Comparison of ENCODE assay signal across 31 mouse cellular contexts in genomic region chr7:115474115-115474514, GRCm38 (mm10).
A peak's percentile ranks its signal among the peaks of the same experiment; 100 is the strongest.
DNase-seq lines count a peak whose midpoint lies in the region; ATAC-seq and TF ChIP-seq lines count a peak whose summit lies in the region.
"Had no signal": no experiment of that assay in that cellular context is flagged by ENCODE, and none has a peak within 500 bp of the region (broad histone marks: within the 10 kb centered on the region; RNA-seq: fewer than 3 reads in every experiment).

No protein-coding gene starts in this region.

- H3K36me3 ChIP-seq in heart, adult 2 months (ENCODE audit: control insufficient read depth, insufficient read depth, low read length) = peaks cover 4% of the 10 kb centered on the region; the same call in 1 of the 2 replicates
- peaks cover 3% of the 10 kb centered on the region; the same call in 1 of the 2 replicates for H3K36me3 ChIP-seq in heart, embryonic 12.5 days
- H3K36me3 ChIP-seq: embryonic facial prominence, embryonic 10.5 days; embryonic facial prominence, embryonic 15.5 days had no signal

- TF ChIP-seq EP300 in heart, adult 2 months (IDR thresholded peaks at IDR 0.05; ENCODE audit: insufficient read depth, low read depth, low read length) = no peak

- peak overlapping the region; percentile 79 for H3K27ac ChIP-seq in heart, adult 2 months
- no peak overlapping the region for H3K27ac ChIP-seq in heart, embryonic 12.5 days (ENCODE audit: poor library complexity, severe bottlenecking)
- H3K27ac ChIP-seq: embryonic facial prominence, embryonic 10.5 days; forebrain, embryonic 13.5 days; hindbrain, embryonic 14.5 days; liver, embryonic 14.5 days had no signal

- H3K4me3 ChIP-seq in heart, adult 2 months = no peak overlapping the region
- no peak overlapping the region for H3K4me3 ChIP-seq in heart, embryonic 12.5 days
- H3K4me3 ChIP-seq: embryonic facial prominence, embryonic 10.5 days; embryonic facial prominence, embryonic 15.5 days; forebrain, embryonic 13.5 days had no signal

- WGBS in heart, adult 2 months = 79% methylated on average over 9 of the region's 9 CpGs
- 80% methylated on average over 9 of the region's 9 CpGs for WGBS in heart, embryonic 12.5 days

- H3K9ac ChIP-seq in heart, adult 2 months (ENCODE audit: low read depth, low read length) = no peak overlapping the region
- no peak overlapping the region for H3K9ac ChIP-seq in heart, embryonic 12.5 days
- H3K9ac ChIP-seq: embryonic facial prominence, embryonic 15.5 days; forebrain, embryonic 13.5 days; hindbrain, embryonic 14.5 days; liver, embryonic 14.5 days; lung, embryonic 14.5 days had no signal

- no peak overlapping the region for H3K4me2 ChIP-seq in heart, embryonic 12.5 days
- H3K4me2 ChIP-seq: embryonic facial prominence, embryonic 15.5 days; forebrain, embryonic 13.5 days; heart, embryonic 11.5 days; hindbrain, embryonic 14.5 days; lung, embryonic 14.5 days had no signal

- TF ChIP-seq POLR2A in heart, adult 2 months (IDR thresholded peaks at IDR 0.05; ENCODE audit: insufficient read depth, low read depth, low read length) = no peak

- peaks cover 5% of the 10 kb centered on the region; the same call in 1 of the 2 replicates for H3K4me1 ChIP-seq in heart, adult 2 months (ENCODE audit: control insufficient read depth, insufficient read depth, low read length)
- peaks cover 49% of the 10 kb centered on the region for H3K4me1 ChIP-seq in heart, embryonic 12.5 days (replicated peaks)

- no peaks in the 10 kb centered on the region for H3K9me3 ChIP-seq in heart, embryonic 12.5 days (replicated peaks)
- H3K9me3 ChIP-seq: embryonic facial prominence, embryonic 10.5 days; embryonic facial prominence, embryonic 15.5 days; forebrain, embryonic 13.5 days had no signal

- no peak for ATAC-seq in heart, embryonic 12.5 days (ENCODE audit: insufficient number of reproducible peaks, low FRiP score)
- ATAC-seq: activated CD4-positive, CD25-positive, alpha-beta regulatory T cell, adult 4 months; forebrain, embryonic 13.5 days; intestine, postnatal 0 days had no signal

- intact Hi-C loops in heart, adult 2 months (cut with DNase I) = loop anchor here (5.0 kb wide), 1 partner anchor 558 kb away; no protein-coding TSS in a partner anchor

- TF ChIP-seq CTCF in heart, adult 2 months (IDR thresholded peaks at IDR 0.05) = no peak

- no peaks in the 10 kb centered on the region for H3K27me3 ChIP-seq in heart, adult 2 months (ENCODE audit: control insufficient read depth, insufficient read depth, low read length)
- no peaks in the 10 kb centered on the region for H3K27me3 ChIP-seq in heart, embryonic 12.5 days (replicated peaks)
- H3K27me3 ChIP-seq: forebrain, embryonic 13.5 days had no signal

- DNase-seq in heart, adult 2 months = no peak
- peak; percentile 11 for DNase-seq in right cerebral cortex, adult 18-20 months
- no peak for DNase-seq in right cerebral cortex, postnatal 14 days
- peak; percentile 14 for DNase-seq in urinary bladder, postnatal 25 days (ENCODE audit: low spot score)
- DNase-seq in urinary bladder, postnatal 10 days (ENCODE audit: low spot score) = no peak
- DNase-seq in telencephalon, adult 2 months (ENCODE audit: low read depth, low spot score) = peak; percentile 31
- no peak for DNase-seq in thymus, postnatal 10 days (ENCODE audit: low spot score in 2 of 2)
- DNase-seq: adrenal gland, adult 2 months; adrenal gland, postnatal 36 days; cerebellum, adult 2 months; cerebellum, postnatal 14 days; gastrocnemius, postnatal 36 days; kidney, adult 9 months; kidney, postnatal 10 days; layer of hippocampus, postnatal 36 days; liver; lung, embryonic 14.5 days; lung, postnatal 14 days; midbrain, embryonic 14.5 days; retina, postnatal 1 day; thymus, adult 2 months; thymus, postnatal 4 days had no signal

- no peaks in the 10 kb centered on the region for H3K79me2 ChIP-seq in heart, adult 2 months (replicated peaks; ENCODE audit: control insufficient read depth, insufficient read depth, low read length)

Comparison
In these comparisons a context has a peak if more than half of its experiments do, and no peak if none do; other contexts are left out.
1. DNase-seq: peak in right cerebral cortex, adult 18-20 months (single experiment), urinary bladder, postnatal 25 days (single experiment) and telencephalon, adult 2 months (single experiment); none in heart, adult 2 months (0 of 2), right cerebral cortex, postnatal 14 days (single experiment), urinary bladder, postnatal 10 days (single experiment) and thymus, postnatal 10 days (0 of 2).